Mouse (Mus musculus): ENCODE data around the gene Eml1. TPM values are rescaled to one million over a fixed set of nuclear protein-coding genes. Genes with fewer than 3 reads are reported as not detected.

Eml1 gene
- total RNA-seq, 2 experiments from 2014 or later, result 84.7 to 109 TPM

DNA sequence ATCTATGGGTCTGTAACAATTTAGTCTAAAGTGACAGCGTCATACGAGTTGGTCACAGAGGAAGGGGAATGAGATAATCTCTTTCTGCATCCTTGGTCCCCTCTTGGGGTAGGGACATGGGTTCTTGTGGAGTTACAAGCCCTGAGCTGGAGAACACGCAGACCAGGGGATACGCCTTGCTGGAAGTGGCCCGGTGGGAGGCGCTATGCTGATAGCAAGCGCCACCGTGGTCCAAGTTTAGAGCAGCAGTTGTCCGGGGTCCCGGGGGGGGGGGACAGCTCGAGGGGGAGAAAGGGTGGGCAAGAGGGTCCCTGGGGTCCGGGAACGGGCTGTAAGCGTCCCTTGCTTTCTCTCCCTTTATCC, 51.7 kb downstream of the Eml1 start:
- no peak for DNase-seq

DNA sequence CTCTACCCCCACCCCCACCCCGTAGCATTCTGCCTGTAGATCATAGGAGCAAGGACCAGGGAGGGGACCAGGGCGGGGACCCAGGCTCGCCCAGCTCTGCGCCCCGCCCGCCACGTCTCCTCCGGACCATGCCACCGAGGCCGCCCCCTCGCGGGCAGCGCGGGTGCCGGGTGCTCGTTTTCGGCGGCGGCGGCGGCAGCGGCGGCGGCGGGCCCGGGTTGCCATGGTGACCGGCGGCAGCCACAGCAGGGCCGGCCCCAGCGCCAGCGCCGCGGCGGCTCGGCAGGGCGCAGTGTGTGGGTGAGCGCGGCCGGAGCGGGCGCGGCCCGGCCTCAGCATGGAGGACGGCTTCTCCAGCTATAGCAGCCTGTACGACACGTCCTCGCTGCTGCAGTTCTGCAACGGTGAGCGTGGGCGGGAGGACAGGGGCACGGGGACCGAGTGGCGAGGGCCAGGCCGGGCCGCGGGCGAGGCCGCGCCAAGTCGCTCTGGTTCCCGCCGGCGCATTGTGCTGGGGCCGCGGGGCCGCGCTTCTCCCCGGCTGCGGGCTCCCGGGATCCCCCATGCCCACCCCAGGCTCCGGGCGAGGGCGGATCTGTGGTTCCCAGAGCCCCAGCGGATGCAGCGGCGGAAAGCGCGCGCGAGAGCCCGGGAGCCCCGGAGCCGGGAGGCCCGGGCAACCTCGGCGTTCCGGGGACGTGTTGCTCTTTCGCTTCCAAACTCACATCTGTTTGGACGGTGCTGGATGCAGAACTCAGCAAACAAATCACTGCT, 52.3 kb downstream of the Eml1 start:
- DNase-seq, result peak; percentile 90

DNA sequence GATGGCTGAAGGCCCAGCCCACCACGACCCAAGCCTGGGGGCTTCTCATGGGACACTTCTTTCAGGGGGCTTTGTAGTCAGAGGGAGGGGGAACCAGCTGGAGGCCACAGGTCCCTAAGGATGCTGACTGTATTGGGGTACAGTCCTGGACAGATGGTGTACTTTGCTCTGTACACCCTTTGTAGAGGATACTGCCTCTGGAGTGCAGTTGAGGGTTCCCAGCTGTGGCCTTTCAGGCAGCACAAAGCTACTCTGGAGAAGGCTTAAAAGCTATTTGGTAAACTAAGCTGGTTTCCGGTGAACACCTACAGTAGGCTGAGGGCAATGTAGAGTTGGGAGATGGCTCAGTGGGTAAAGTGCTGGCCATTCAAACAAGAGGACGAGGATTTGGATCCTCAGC, 60.2 kb downstream of the Eml1 start:
- DNase-seq, result no peak

DNA sequence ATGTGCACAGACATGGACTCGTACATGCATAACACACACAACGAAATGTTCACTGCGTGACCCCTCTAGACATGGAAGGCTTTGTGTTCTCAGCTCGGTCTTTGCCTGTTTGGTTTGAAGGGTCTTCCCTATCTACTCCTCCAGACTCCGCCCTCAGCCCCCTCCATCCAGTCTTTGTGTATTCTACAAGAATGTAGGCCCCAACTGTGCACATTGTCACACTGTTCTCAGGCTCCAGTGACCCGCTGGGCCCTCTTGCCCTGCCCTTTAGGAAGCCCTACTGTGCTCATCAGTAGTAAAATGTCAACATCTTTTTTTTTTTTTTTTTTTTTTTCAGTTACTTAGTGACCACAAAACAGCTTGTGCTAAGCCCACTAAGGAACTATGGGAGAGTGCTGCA, 61.0 kb downstream of the Eml1 start:
- no peak for DNase-seq

DNA sequence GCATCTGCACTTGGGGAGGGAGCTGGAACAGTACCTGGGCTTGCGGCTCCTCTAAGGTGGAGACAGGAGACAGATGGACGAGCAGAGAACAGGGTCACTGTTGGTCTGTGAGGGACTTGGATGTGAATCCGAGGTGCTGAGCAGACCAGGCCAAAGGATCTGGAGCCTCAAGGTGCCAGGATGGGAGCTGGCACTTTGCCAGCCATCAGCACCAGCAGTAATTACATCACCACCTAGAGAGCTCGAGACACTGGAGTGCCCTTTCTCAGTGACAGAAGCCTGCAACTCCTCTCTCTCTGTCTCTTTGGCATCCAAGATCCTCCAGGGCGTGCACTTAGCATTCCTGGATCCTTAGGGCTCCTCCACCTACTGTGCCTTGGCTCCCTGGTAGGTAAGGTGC, 61.8 kb downstream of the Eml1 start:
- no peak for DNase-seq

DNA sequence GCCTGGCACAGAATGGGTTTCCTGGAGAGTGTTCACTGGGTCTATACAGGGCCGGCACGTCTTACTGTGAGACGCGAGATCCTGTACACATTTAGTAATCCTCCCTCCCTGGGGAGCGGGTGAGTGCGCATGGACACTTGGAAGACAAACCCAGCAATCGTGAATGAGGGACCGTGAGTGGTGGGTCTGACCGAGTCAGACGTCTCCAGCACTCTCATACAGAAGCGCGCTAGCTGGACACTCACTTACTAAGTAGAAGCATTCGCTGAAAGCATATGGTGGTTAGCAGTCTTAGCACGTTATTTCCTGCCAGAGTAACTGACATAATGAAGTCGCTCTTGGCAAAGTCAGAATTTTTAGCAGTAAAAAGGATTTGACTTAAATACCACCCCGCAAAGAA, 62.3 kb downstream of the Eml1 start:
- no peak for DNase-seq

DNA sequence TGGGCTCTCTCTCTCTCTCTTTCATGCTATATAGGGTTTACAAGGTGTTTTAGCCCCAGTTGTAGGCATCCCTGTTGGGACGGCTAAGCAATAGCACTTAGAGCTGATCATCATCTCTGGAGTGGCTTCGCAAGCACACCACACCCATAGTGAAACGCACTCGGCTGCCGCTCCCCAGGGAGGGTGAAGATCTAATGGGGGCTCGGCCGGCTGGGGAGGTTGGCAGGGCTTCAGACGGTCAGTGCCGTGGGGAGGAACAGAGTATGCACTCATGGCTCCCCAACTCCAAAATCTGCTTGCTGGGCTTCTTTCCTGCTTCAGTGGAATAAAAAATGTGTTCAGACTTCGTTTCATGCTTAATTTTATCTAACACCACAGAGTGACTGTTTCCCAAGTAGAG, 62.7 kb downstream of the Eml1 start:
- DNase-seq, result peak; percentile 42

DNA sequence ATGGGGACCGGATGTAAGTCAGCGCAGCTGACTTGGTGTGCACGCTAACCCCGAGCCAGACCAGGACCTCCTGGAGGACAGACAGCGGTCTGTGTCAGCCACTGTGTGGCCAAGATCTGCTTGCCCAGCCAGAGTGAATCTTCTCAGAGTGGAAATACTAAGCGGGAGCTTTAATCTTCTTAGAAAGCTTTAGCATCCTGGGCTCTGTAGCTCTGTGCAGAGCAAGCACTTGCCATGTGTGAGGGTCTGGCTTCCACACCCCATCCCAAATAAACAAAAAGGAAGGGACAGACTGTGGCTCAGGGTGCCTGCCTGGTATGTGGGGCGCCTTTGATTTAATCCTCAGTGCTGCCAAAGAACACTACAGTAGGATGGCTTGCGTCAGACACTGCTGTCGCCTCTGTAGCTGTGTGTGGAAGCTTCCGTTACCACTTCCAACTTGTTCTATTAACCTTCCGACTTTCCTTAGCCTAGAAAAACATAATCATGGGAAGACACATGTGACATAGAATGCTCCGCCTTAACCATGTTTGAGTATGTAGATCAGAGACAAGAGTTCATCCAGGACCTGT, 64.8 kb downstream of the Eml1 start:
- no peak for DNase-seq

DNA sequence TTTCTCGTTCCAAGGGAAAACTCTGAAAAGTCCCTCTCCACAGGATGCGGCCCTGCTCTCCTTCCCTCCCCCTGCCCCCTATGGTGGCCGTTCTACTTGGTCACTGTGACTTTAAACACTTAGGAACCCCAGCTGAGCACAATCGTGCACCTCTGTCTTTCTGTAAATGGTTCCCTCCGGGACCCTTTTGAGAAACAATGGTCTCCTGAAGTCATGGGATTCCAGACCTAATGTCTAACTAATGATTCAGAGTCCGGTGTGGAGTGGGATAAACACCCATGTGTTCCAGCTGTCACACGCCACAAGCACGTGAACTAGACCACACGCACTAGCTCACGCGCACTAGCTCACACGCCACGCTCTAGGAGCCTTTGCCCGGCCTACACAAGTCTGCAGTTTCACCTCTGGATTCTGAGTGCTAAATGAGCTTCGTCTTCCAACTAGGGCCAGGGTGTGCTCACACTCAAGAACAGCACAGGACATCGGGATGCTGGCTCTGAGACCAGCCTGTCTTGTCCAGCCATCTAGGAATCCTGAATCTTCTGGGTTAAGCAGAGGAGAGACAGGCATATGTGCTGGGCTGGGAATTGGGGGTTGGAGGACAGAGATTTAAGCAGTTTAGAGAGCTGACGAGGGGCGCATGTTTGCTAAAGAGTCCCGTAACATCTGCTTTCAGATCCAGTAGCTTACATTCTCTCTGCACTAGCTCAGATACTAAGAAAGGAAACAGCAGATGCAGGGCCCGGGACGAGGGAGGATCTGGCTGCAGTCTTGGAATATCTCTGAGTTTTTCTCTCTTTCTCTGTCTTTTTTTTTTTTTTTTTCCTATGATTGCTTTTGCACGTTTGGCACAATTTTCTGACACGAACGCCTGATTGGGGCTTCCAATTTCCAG, 65.5 kb downstream of the Eml1 start:
- DNase-seq, result peak; percentile 60

DNA sequence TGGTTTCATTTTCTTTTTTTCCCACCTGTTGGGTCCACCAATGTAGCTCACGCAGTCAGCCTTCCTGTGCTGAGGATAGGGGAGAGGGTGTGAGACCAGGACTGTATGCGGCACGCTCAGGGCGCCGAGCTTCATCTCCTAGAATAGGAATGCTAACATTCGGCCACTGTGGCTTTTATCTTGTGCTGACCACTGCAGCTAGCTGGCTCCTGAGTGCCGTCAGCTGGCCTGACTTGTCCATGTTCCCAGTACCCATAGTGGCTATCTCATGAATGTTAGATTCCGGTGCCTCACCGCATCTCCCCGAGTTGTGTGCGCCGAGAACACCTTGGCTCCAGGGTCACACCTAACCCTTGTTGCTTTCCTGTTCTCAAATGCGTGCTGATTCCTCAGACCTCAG, 66.7 kb downstream of the Eml1 start:
- no peak for DNase-seq

DNA sequence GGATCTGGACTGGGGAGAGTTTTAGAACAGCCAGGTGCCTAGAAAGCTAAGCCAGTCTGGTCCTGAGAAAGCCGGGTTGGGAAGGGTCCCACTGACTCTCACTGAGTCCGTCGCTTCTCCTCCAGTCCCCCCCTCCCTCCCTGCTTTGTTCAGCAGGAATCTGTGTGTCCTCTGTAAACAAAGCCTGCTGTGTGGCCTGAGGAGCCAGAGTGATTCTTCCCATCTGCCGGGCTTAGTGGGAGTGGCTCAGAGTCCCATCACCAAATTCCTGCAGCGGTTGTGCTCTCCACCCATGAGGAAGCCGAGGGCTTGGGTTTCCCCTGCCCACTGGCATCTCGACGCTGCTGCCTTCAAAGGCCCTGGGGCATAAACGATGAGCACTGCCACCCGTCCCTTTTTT, 72.5 kb downstream of the Eml1 start:
- DNase-seq, result no peak

DNA sequence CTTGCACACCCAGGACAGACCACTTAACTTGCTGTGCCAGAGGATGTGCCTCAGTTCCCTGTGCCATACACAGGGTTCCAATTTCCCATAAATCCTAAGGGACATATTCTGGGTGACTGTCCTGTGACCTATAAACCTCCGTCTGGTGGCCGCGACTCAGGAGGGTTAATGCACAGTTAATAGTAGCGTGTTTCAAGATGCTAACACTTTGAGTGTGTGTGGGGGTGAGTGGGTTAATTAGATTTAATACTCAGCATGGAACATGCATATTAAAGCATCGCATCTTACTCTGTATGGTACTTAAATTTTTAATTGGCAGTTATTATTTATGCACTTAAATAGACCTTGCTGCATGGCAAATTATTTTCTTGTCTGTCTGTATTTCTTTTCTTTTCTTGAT, 73.0 kb downstream of the Eml1 start:
- no peak for DNase-seq

DNA sequence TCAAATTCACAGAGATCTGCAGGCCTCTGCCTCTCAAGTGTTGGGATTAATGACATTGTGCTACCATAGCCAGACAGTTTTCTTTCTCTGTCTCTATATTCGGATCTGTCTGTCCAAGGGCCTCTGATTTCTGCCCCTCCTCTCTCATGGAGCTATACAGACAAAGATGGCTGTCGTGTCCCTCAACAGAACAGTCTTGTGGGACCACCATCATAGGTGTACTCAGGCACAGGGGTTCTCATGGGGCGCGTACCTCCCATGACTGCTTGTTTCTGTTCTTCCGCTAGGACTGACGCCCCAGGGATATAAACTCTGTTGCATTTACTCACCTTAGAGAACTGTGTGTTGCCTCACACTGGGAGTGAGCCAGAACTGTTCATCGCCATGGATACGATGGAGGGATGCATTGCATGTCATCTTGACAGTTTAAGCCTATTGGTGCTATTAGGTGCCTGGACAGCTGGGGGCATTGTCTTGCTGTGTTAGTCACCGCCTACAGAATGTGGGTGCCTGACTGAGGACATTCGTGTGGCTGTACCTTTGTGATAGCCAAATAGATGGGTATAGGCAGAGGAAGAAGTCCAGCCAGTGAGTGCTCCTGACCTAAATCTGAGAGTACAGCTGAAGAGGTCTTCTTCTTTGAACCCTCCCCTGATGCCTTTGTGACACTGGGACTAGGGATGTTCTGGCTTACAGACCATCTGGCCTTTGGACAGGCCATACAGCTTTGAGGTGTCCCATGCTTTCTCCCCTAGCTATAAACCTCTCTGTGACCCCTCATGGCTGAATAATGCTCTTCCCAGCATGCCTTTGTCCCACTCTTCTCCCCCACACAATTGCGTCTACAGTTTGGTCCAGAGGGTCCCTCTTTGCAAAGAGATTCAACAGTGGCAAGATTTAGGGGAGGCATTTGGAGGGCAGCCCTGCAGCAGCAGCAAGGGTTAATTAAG, 73.7 kb downstream of the Eml1 start:
- no peak for DNase-seq

DNA sequence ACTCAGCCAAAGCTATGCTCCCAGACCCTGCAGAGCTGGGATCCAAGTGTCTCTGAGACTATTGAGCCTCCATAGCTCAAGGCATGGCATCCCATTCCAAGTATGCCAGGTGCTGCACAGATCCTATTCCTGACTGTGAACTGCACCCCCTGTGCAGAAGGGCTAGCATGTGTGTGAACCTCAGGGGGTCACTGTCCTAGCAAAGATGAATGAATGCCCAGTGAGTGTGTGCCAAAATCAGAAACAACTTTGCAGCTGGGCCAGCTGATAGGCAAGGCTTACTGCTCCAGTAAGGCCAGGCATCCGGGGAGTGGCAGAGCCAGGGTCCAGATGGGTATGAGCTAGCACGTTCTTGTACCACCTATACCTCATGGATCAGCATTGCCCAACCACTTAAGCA, 76.0 kb downstream of the Eml1 start:
- DNase-seq, result no peak

DNA sequence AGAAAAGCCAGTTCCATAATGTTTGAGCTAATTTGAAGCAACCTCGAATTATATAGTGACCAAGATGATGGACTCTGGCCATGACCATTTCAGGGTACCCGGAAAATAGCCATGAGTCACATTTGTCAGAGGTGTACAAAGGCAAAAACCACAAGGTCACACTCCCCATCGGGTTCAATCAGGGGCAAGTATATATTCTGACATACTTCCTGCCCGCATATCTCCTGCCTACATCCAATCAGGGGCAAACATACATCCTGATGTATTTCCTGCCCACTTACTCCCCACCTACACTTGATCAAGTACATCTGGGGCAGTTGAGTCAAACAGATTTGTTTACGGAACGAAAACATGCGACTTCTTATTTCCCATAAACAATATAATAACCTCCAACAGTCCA, 77.6 kb downstream of the Eml1 start:
- no peak for DNase-seq

DNA sequence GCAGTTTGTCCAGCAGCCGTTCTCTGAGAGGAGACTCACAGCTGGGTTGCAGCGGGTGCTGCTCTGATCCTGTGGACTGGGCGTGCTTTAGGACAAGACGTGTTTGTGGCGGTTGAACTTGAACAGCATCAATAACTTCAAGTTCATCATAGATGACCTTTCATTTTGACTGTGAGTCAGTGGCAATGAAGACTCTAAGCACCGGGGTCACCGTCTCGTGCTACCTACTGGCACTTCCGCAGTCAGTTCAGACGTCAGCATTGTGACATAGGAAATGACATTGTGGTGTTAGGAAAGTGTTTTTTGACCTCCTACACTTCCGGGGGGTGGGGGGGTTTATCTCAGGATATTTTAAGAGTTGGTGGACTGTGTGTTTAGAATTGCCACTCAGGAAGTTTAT, 79.2 kb downstream of the Eml1 start:
- DNase-seq, result no peak

DNA sequence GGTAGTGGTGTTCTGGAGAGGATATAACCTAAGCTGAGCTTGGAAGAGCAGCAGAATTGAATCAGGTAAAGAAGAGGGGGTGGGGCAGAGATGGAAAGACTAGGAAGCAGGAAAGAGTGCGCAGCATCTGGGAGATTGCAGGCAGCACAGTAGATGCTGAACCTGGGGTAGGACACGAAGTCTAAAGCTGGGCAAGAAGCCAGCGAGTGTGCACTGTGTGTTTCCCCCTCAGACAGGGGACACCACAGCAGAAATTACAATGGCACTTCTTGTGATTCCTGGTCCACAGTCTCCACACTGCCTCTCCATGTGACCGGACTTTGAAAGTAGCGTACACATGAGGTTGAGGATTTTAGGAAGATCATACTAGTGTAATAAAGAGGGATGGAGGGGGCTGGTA, 79.8 kb downstream of the Eml1 start:
- no peak for DNase-seq

DNA sequence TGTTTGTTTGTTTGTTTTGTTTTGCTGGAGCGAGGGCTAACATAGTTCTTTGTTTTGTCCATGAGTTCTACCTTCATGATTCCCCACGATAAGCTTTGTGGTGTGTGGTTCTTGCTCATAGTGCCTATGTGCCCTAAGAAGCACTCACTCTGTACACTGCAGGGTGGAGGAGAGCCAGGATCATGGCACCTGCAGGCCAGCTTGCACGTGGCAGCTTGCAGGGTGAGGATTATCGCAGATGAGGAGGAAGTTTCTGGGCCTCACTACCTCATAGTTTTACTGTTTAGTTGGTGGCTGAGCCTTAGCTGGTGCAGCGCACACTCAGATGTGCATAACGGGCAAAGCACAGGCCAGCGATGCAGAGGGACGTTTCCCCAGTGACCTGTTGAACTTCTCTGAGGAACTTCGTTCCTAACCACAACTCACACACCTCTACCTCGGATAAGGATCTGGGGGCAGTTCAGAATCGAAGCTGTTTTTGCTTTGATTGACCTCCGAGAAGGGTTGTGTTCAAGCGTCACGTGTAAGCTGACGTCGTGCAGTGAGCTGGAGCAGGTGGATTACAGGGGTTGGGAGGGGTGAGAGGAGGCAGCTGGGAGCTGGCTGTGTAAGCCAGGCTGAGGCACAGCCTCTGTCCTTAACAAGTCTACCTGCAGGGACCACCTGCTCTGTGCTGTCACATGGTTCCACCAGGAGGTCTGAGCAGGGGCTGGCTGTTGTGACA, 81.6 kb downstream of the Eml1 start:
- DNase-seq, result no peak

DNA sequence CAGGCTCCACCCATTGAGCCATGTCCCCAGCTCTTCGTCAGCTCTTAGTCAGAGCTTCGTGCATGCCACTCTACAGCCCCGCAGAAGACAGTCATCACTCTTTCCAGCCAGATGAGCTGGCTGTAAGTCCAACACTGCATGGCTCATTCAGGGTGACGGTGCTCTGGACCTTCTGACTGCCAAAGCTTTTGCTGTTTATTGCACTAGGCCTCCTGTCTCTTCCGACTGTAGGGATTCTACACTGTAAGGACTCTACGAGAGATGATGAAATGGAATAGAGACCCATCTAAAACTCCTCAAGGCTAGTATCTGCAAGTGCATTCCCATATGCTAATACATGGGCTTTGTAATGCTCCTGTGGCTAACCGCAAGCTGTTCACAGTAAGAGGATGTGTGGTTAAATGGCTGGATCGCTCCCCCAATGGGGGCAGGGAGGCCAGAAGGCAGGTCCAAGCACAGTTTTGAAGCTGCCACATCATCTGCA, 82.8 kb downstream of the Eml1 start:
- DNase-seq, result no peak

DNA sequence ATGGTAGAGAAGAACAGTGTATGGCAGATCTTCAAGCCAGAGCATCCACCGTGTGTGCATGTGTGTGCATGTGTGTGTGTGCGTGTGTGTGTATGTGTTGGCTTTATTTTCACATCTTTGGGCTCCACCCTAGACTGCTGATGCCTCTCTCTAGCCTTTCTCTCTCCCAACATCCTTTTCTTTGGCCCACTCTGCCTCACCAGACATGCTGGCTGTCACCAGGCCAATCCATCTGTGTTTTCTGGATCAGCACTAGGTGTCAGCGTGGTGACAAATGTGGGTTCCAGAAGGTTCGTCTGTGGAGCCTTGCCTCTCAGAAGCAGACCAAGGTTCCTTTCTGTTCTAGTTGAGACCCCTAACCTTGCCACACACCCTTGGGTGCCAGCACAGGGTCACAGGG, 84.2 kb downstream of the Eml1 start:
- DNase-seq, result no peak

DNA sequence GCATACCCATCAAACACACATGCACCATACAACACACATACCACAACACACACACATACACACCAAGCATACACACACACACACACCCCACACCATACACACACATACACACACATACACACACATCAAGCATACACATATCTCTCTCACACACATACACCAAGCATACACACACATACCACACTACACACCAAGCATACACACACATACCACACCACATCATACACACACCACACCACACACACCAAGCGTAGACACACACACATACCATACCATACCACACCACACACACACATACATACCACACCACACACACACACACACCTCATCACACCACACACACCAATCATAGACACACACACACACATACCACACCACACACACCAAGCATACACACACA, 102.1 kb downstream of the Eml1 start:
- DNase-seq, result no peak

Data from gastrocnemius, postnatal 25 days (tissue).